Mouse (Mus musculus) bone marrow macrophage, adult 2 months (primary cell): ENCODE measurements around the gene Adap1.

Experiments
- CTCF ChIP-seq: IDR thresholded peaks from 2 replicates; pipeline ENCODE4 v1.5.1; 2012; ENCODE audit warnings: low read depth, mild to moderate bottlenecking, low read length, moderate library complexity
- POLR2A ChIP-seq: IDR thresholded peaks from 2 replicates; pipeline ENCODE4 v1.6.1; 2012; ENCODE audit warnings: mild to moderate bottlenecking, low read depth, low read length, borderline replicate concordance

GRCm38 (mm10) chr5:139294089-139294488 lies 31.3 kb downstream of the Adap1 start:
- TF ChIP-seq CTCF (no peak), POLR2A (no peak)
